Mouse (Mus musculus) heart, postnatal 0 days (tissue): ENCODE measurements around the gene Gm49416.

Source experiments
- CTCF ChIP-seq: IDR thresholded peaks from 2 replicates; pipeline ENCODE4 v1.5.1; 2016; ENCODE audit warnings: antibody characterized with exemption, control low read depth, low read depth
- EP300 ChIP-seq: IDR thresholded peaks from 2 replicates; pipeline ENCODE4 v1.6.1; 2016; ENCODE audit warnings: antibody characterized with exemption, low read depth

GRCm38 (mm10) chr19:8842961-8843360, 45.8 kb upstream of the Gm49416 start:
- no peak for TF ChIP-seq CTCF
- no peak for TF ChIP-seq EP300
